Mouse (Mus musculus) heart, adult 2 months (tissue): ENCODE measurements at regions not wholly inside any gene's neighbourhood (a gene's known extent, or its start where the extent isn't known, plus 50 kb on each side); places are given as distances from the start of the nearest gene placed in this dataset.

Experiments used
- DNase-seq, 2 experiments: peaks; one replicate each; pipeline ENCODE4 v3.0.0; 2021
- H3K27ac ChIP-seq: fragments of 200-600 bp; 2 replicates; pipeline ENCODE4 v1.8.1; 2022
- H3K27me3 ChIP-seq: fragments of 200-500 bp; 2 replicates; pipeline ENCODE4 v1.6.1; 2012; ENCODE audit warnings: mild to moderate bottlenecking, low read length, inconsistent platforms, mixed read lengths; ENCODE audit not compliant: control insufficient read depth, insufficient read depth
- H3K36me3 ChIP-seq: fragments of 200-500 bp; 2 replicates; pipeline ENCODE4 v1.6.1; 2012; ENCODE audit warnings: low read length, inconsistent platforms; ENCODE audit not compliant: control insufficient read depth, insufficient read depth
- H3K4me1 ChIP-seq: fragments of 200-500 bp; 2 replicates; pipeline ENCODE4 v1.6.1; 2011; ENCODE audit warnings: low read length; ENCODE audit not compliant: control insufficient read depth, insufficient read depth
- H3K4me3 ChIP-seq: fragments of 200-600 bp; 2 replicates; pipeline ENCODE4 v1.8.1; 2022
- H3K79me2 ChIP-seq: fragments of 200-500 bp; replicated peaks from 2 replicates; pipeline ENCODE4 v1.6.1; 2012; ENCODE audit warnings: mild to moderate bottlenecking, inconsistent platforms, low read length, moderate library complexity, mixed read lengths; ENCODE audit not compliant: control insufficient read depth, insufficient read depth
- H3K9ac ChIP-seq: fragments of 200-500 bp; 2 replicates; pipeline ENCODE4 v1.6.1; 2012; ENCODE audit warnings: low read depth, mild to moderate bottlenecking, control low read depth, inconsistent platforms, low read length, mixed read lengths
- CTCF ChIP-seq: fragments of 200-600 bp; IDR thresholded peaks from 2 replicates; pipeline ENCODE4 v1.8.1; 2022; ENCODE audit warnings: antibody characterized with exemption, mild to moderate bottlenecking, moderate library complexity
- EP300 ChIP-seq: fragments of 200-500 bp; IDR thresholded peaks from 2 replicates; pipeline ENCODE4 v1.6.1; 2011; ENCODE audit warnings: low read depth, low read length, control low read depth; ENCODE audit not compliant: insufficient read depth
- POLR2A ChIP-seq: fragments of 200-500 bp; IDR thresholded peaks from 2 replicates; pipeline ENCODE4 v1.6.1; 2011; ENCODE audit warnings: mild to moderate bottlenecking, low read depth, low read length, control low read depth; ENCODE audit not compliant: insufficient read depth
- WGBS: fragments of 180-500 bp; shearing (Covaris S2); methylation state at CpG from one replicate; pipeline ENCODE4 v1.1.7; 2018; 5-methylcytosine and 5-hydroxymethylcytosine counted together
- intact Hi-C: fragments of 180-260 bp; cut with DNase I; formaldehyde crosslinking; loops from one replicate; pipeline ENCODE4 v1.15.1; 2025

- H3K36me3 ChIP-seq, result no peaks in the 10 kb centered on the region
- H3K4me3 ChIP-seq, result no peak overlapping the region
- no peaks in the 10 kb centered on the region for H3K79me2 ChIP-seq
- no peak for TF ChIP-seq POLR2A
- TF ChIP-seq CTCF, result no peak
- no peak for TF ChIP-seq EP300
- H3K4me1 ChIP-seq, result no peaks in the 10 kb centered on the region
- H3K27ac ChIP-seq, result no peak overlapping the region
- H3K27me3 ChIP-seq, result no peaks in the 10 kb centered on the region
- DNase-seq, result no peak
- 16% methylated on average over 7 of the region's 7 CpGs for WGBS
- no peak overlapping the region for H3K9ac ChIP-seq
- intact Hi-C loops, result no loop called here
Measured at GRCm38 (mm10) chr3:128239813-128240421, 343.8 kb upstream of the Fam241a start.

GRCm38 (mm10) chr3:128230390-128230789 is 334.3 kb upstream of the Fam241a start:
- Histone ChIP-seq H3K4me3 (no peak overlapping the region), H3K79me2 (no peaks in the 10 kb centered on the region), H3K36me3 (no peaks in the 10 kb centered on the region), H3K27me3 (no peaks in the 10 kb centered on the region), H3K27ac (no peak overlapping the region), H3K4me1 (no peaks in the 10 kb centered on the region), H3K9ac (no peak overlapping the region)
- intact Hi-C loops, result no loop called here
- TF ChIP-seq EP300 (no peak), CTCF (no peak), POLR2A (no peak)
- 76% methylated on average over 5 of the region's 5 CpGs for WGBS
- DNase-seq, result no peak

- no peaks in the 10 kb centered on the region for H3K36me3 ChIP-seq
- no peak overlapping the region for H3K27ac ChIP-seq
- no peak for TF ChIP-seq EP300
- no peak for TF ChIP-seq POLR2A
- no peak for TF ChIP-seq CTCF
- H3K27me3 ChIP-seq, result no peaks in the 10 kb centered on the region
- intact Hi-C loops, result no loop called here
- no peak overlapping the region for H3K4me3 ChIP-seq
- 53% methylated on average over 6 of the region's 6 CpGs for WGBS
- DNase-seq, result no peak
- no peak overlapping the region for H3K9ac ChIP-seq
- H3K79me2 ChIP-seq, result no peaks in the 10 kb centered on the region
- H3K4me1 ChIP-seq, result no peaks in the 10 kb centered on the region
Measured at GRCm38 (mm10) chr3:128226930-128227585, 330.9 kb upstream of the Fam241a start.

- no peak for DNase-seq
- Histone ChIP-seq H3K9ac (no peak overlapping the region), H3K4me3 (no peak overlapping the region), H3K27me3 (no peaks in the 10 kb centered on the region), H3K79me2 (no peaks in the 10 kb centered on the region), H3K4me1 (no peaks in the 10 kb centered on the region), H3K36me3 (no peaks in the 10 kb centered on the region), H3K27ac (no peak overlapping the region)
- WGBS, result 71% methylated on average over 6 of the region's 6 CpGs
- TF ChIP-seq CTCF (no peak), POLR2A (no peak), EP300 (no peak)
- intact Hi-C loops, result no loop called here
Measured at GRCm38 (mm10) chr3:128226503-128226902, 330.4 kb upstream of the Fam241a start.

GRCm38 (mm10) chr3:128222344-128222743 is 326.2 kb upstream of the Fam241a start:
- intact Hi-C loops, result no loop called here
- DNase-seq, result no peak
- no peaks in the 10 kb centered on the region for H3K27me3 ChIP-seq
- H3K9ac ChIP-seq, result no peak overlapping the region
- H3K4me3 ChIP-seq, result no peak overlapping the region
- H3K79me2 ChIP-seq, result no peaks in the 10 kb centered on the region
- no peak for TF ChIP-seq POLR2A
- no peak for TF ChIP-seq CTCF
- no peak for TF ChIP-seq EP300
- 63% methylated on average over 12 of the region's 12 CpGs for WGBS
- no peaks in the 10 kb centered on the region for H3K36me3 ChIP-seq
- no peak overlapping the region for H3K27ac ChIP-seq
- no peaks in the 10 kb centered on the region for H3K4me1 ChIP-seq

GRCm38 (mm10) chr3:128221625-128222024 is 325.5 kb upstream of the Fam241a start:
- no peak for TF ChIP-seq EP300
- TF ChIP-seq CTCF, result no peak
- TF ChIP-seq POLR2A, result no peak

More at GRCm38 (mm10) chr3:128221625-128222024, 325.5 kb upstream of the Fam241a start:
- no peaks in the 10 kb centered on the region for H3K27me3 ChIP-seq
- no peak overlapping the region for H3K4me3 ChIP-seq
- no peaks in the 10 kb centered on the region for H3K36me3 ChIP-seq
- no peaks in the 10 kb centered on the region for H3K4me1 ChIP-seq
- intact Hi-C loops, result no loop called here
- no peaks in the 10 kb centered on the region for H3K79me2 ChIP-seq
- H3K27ac ChIP-seq, result no peak overlapping the region
- WGBS, result 88% methylated on average over 2 of the region's 2 CpGs
- H3K9ac ChIP-seq, result no peak overlapping the region
- DNase-seq, result no peak
